11 mouse cellular contexts compared by ENCODE assay signal in the genomic region with DNA sequence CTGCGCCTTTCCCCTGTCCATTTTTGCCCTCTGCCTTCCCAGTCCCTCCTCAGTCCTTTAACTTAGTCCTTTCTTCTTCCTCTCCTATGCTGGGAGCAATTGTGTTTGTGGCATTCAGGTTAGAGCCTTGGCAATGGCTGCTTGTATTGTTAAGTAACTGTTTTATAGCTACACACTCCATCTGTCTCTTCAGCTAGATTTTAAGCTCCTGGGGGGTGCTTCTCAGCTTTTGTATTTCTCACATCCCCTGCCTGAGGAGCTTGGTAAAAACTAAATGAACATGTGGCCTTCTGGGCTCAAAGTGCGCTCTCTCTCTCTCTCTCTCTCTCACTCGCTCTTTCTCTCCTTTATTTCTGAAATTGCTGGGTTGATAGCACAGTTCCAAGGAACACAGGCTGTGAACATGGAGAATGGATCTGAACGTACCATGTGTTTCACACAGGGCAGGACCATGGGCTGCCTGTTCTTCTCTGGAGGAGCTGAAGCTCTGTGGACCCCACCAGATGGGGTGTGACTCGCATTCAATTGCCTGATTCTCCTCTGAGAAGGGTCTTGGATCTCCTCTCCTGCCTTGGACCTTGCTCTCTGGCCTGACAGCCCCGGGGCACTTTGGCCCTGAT. TPM values are rescaled to one million over a fixed set of nuclear protein-coding genes. Genes with fewer than 3 reads are reported as not detected.
DNase-seq lines count a peak whose midpoint lies in the region; ATAC-seq and TF ChIP-seq lines count a peak whose summit lies in the region.
"Had no signal": no experiment of that assay in that cellular context is flagged by ENCODE, and none has a peak within 500 bp of the region (broad histone marks: within the 10 kb centered on the region; RNA-seq: fewer than 3 reads in every experiment).

No protein-coding gene starts in this region.

- TF ChIP-seq CTCF in kidney, postnatal 0 days (IDR thresholded peaks at IDR 0.05; ENCODE audit: low read depth), result no peak

- H3K27ac ChIP-seq in kidney, postnatal 0 days, result peak overlapping the region; percentile 47; the same call in 1 of the 2 replicates
- H3K27ac ChIP-seq in forebrain, embryonic 11.5 days (ENCODE audit: low read depth, low read length), result peak overlapping the region; percentile 96
- H3K27ac ChIP-seq in intestine, embryonic 15.5 days, result peak overlapping the region; percentile 23; the same call in 1 of the 2 replicates
- peak overlapping the region; percentile 90 for H3K27ac ChIP-seq in neural tube, embryonic 12.5 days

- DNase-seq in kidney, postnatal 0 days (ENCODE audit: low spot score), result no peak
- no peak for DNase-seq in kidney, postnatal 36 days
- DNase-seq in forebrain, embryonic 11.5 days (ENCODE audit: low spot score), result no peak
- no peak for DNase-seq in adrenal gland, postnatal 36 days
- DNase-seq in right cerebral cortex, postnatal 14 days, result no peak
- no peak for DNase-seq in cerebellum, postnatal 36 days
- DNase-seq: thymus, adult 18-20 months had no signal

- H3K9me3 ChIP-seq in kidney, postnatal 0 days (replicated peaks; ENCODE audit: low read length), result no peaks in the 10 kb centered on the region
- no peaks in the 10 kb centered on the region for H3K9me3 ChIP-seq in forebrain, embryonic 11.5 days (ENCODE audit: control insufficient read depth, low read length)
- no peaks in the 10 kb centered on the region for H3K9me3 ChIP-seq in intestine, embryonic 15.5 days
- H3K9me3 ChIP-seq in neural tube, embryonic 12.5 days, result no peaks in the 10 kb centered on the region

- peaks cover 36% of the 10 kb centered on the region for H3K4me1 ChIP-seq in kidney, postnatal 0 days (replicated peaks; ENCODE audit: insufficient read depth, low read length)
- peaks cover 45% of the 10 kb centered on the region for H3K4me1 ChIP-seq in forebrain, embryonic 11.5 days (replicated peaks; ENCODE audit: control insufficient read depth, insufficient read depth, low read length)
- H3K4me1 ChIP-seq in intestine, embryonic 15.5 days (replicated peaks), result peaks cover 28% of the 10 kb centered on the region
- H3K4me1 ChIP-seq in neural tube, embryonic 12.5 days, result peaks cover 71% of the 10 kb centered on the region

- H3K9ac ChIP-seq in kidney, postnatal 0 days (ENCODE audit: low read depth, low read length), result 0 out of 2 replicates have a peak overlapping the region, but pooled peaks have one; percentile 23
- H3K9ac ChIP-seq in forebrain, embryonic 11.5 days (ENCODE audit: low read length), result peak overlapping the region; percentile 32
- no peak overlapping the region for H3K9ac ChIP-seq in intestine, embryonic 15.5 days
- H3K9ac ChIP-seq in neural tube, embryonic 12.5 days, result peak overlapping the region; percentile 29; the same call in 1 of the 2 replicates

- no peaks in the 10 kb centered on the region for H3K27me3 ChIP-seq in kidney, postnatal 0 days (ENCODE audit: insufficient read depth, low read length)
- H3K27me3 ChIP-seq in forebrain, embryonic 11.5 days (ENCODE audit: control insufficient read depth, insufficient read depth, low read length), result no peaks in the 10 kb centered on the region
- H3K27me3 ChIP-seq in intestine, embryonic 15.5 days (replicated peaks), result no peaks in the 10 kb centered on the region
- H3K27me3 ChIP-seq in neural tube, embryonic 12.5 days (replicated peaks), result no peaks in the 10 kb centered on the region

- no peaks in the 10 kb centered on the region for H3K36me3 ChIP-seq in kidney, postnatal 0 days (ENCODE audit: insufficient read depth, low read length)
- H3K36me3 ChIP-seq in forebrain, embryonic 11.5 days (ENCODE audit: control insufficient read depth, insufficient read depth, low read length), result peaks cover 9% of the 10 kb centered on the region
- H3K36me3 ChIP-seq in intestine, embryonic 15.5 days, result no peaks in the 10 kb centered on the region
- H3K36me3 ChIP-seq in neural tube, embryonic 12.5 days, result peaks cover 56% of the 10 kb centered on the region

- no peak overlapping the region for H3K4me3 ChIP-seq in kidney, postnatal 0 days (replicated peaks; ENCODE audit: low read depth, low read length)
- H3K4me3 ChIP-seq in forebrain, embryonic 11.5 days (ENCODE audit: low read depth, low read length), result no peak overlapping the region
- H3K4me3 ChIP-seq in intestine, embryonic 15.5 days (replicated peaks), result no peak overlapping the region
- no peak overlapping the region for H3K4me3 ChIP-seq in neural tube, embryonic 12.5 days

- WGBS in kidney, postnatal 0 days, result 69% methylated on average over 6 of the region's 6 CpGs
- WGBS in forebrain, embryonic 11.5 days, result 17% methylated on average over 6 of the region's 6 CpGs
- whole genome bisulfite sequencing in intestine, embryonic 15.5 days, result 55% methylated on average over 6 of the region's 6 CpGs
- 18% methylated on average over 6 of the region's 6 CpGs for WGBS in neural tube, embryonic 12.5 days

- 0 out of 2 replicates have a peak, but pooled peaks have one; percentile 12 for ATAC-seq in kidney, postnatal 0 days (replicated peaks; ENCODE audit: low FRiP score, low read depth)
- peak; percentile 69 for ATAC-seq in forebrain, embryonic 11.5 days (replicated peaks; ENCODE audit: low FRiP score)
- peak; percentile 67 for ATAC-seq in intestine, embryonic 15.5 days
- peak; percentile 60 for ATAC-seq in neural tube, embryonic 12.5 days (ENCODE audit: low FRiP score, low read depth)

- H3K4me2 ChIP-seq in kidney, postnatal 0 days (ENCODE audit: low read length), result no peak overlapping the region
- H3K4me2 ChIP-seq in forebrain, embryonic 11.5 days (ENCODE audit: low read depth, low read length, severe bottlenecking), result peak overlapping the region; percentile 27; the same call in 1 of the 2 replicates
- H3K4me2 ChIP-seq in intestine, embryonic 15.5 days (replicated peaks), result no peak overlapping the region; the same call in 1 of the 2 replicates
- H3K4me2 ChIP-seq in neural tube, embryonic 12.5 days (replicated peaks), result peak overlapping the region; percentile 40
- H3K4me2 ChIP-seq: liver, embryonic 11.5 days had no signal

RNA-seq across cellular contexts. Expression of a gene that starts 11.8 kb away (rescaled TPM):
- 2.2 and 2.4 TPM in 2 replicates for polyA plus RNA-seq in kidney, postnatal 0 days (2015; fragmentation: Nextera tagmentation; extraction: Ambion mirVana)
- 81.2 and 83.8 TPM in 2 replicates for polyA plus RNA-seq in forebrain, embryonic 11.5 days (2014; fragmentation: Nextera tagmentation; extraction: Ambion mirVana)
- 0.99 and 1.4 TPM in 2 replicates for polyA plus RNA-seq in intestine, embryonic 15.5 days (2015; fragmentation: Nextera tagmentation; extraction: Ambion mirVana)
- 32.6 and 36.4 TPM in 2 replicates for polyA plus RNA-seq in neural tube, embryonic 12.5 days (2016; fragmentation: Nextera tagmentation; extraction: Ambion mirVana)
- total RNA-seq in adrenal gland, postnatal 36 days (2021), result 1 to 10 TPM; 1.2 to 1.9 TPM
- total RNA-seq: common myeloid progenitor, adult 5-6 weeks had no signal

RNA-seq across cellular contexts. Expression of a gene that starts 42.3 kb away (rescaled TPM):
- polyA plus RNA-seq in kidney, postnatal 0 days (2015; fragmentation: Nextera tagmentation; extraction: Ambion mirVana), result 8.4 and 8.6 TPM in 2 replicates
- polyA plus RNA-seq in forebrain, embryonic 11.5 days (2014; fragmentation: Nextera tagmentation; extraction: Ambion mirVana), result 5.4 and 6.6 TPM in 2 replicates
- 9.4 and 9.7 TPM in 2 replicates for polyA plus RNA-seq in intestine, embryonic 15.5 days (2015; fragmentation: Nextera tagmentation; extraction: Ambion mirVana)
- 5.4 and 5.7 TPM in 2 replicates for polyA plus RNA-seq in neural tube, embryonic 12.5 days (2016; fragmentation: Nextera tagmentation; extraction: Ambion mirVana)
- 10 to 100 TPM; 11.8 to 21.2 TPM for total RNA-seq in adrenal gland, postnatal 36 days (2021)

RNA-seq across cellular contexts. Expression of a gene that starts 51.5 kb away (rescaled TPM):
- polyA plus RNA-seq in kidney, postnatal 0 days (2015; fragmentation: Nextera tagmentation; extraction: Ambion mirVana), result 4.9 and 5.2 TPM in 2 replicates
- 14.9 and 15.8 TPM in 2 replicates for polyA plus RNA-seq in forebrain, embryonic 11.5 days (2014; fragmentation: Nextera tagmentation; extraction: Ambion mirVana)
- 21.1 and 22.7 TPM in 2 replicates for polyA plus RNA-seq in intestine, embryonic 15.5 days (2015; fragmentation: Nextera tagmentation; extraction: Ambion mirVana)
- 10.3 and 11.7 TPM in 2 replicates for polyA plus RNA-seq in neural tube, embryonic 12.5 days (2016; fragmentation: Nextera tagmentation; extraction: Ambion mirVana)
- 10 to 100 TPM; 31.8 to 32.6 TPM for total RNA-seq in adrenal gland, postnatal 36 days (2021)

Comparison
In these comparisons a context has a peak if more than half of its experiments do, and no peak if none do; other contexts are left out.
1. ATAC-seq: peak in every context shown above with its lines; median percentile 69 in forebrain, embryonic 11.5 days; 67 in intestine, embryonic 15.5 days; 60 in neural tube, embryonic 12.5 days; 12 in kidney, postnatal 0 days.
2. H3K27ac ChIP-seq: peak in every context shown above with its lines; median percentile 96 in forebrain, embryonic 11.5 days; 90 in neural tube, embryonic 12.5 days; 47 in kidney, postnatal 0 days; 23 in intestine, embryonic 15.5 days.
3. H3K4me2 ChIP-seq: peak in forebrain, embryonic 11.5 days (single experiment) and neural tube, embryonic 12.5 days (single experiment); none in kidney, postnatal 0 days (single experiment) and intestine, embryonic 15.5 days (single experiment).